Comparison of ENCODE assay signal across 28 mouse cellular contexts in the genomic region with DNA sequence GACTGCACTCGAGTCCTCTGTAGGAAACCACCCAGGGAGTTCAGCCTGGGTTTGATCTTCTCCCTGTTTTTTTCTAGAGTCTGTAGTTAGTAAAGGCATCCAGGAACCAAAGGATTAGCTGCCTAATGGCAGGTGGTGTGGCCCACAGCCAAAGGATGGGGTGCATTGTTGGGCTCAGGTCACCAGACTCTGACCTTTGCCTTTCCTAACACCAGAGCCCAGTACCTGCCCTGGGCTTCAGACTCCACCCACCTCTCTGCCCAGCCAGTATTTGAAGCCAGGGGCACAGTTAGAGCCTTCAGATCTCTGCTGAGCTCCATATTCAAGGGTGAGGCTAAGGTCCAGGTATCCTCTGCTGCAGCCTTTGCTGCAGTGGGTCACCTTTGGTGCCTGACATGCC. TPM values are rescaled to one million over a fixed set of nuclear protein-coding genes. Genes with fewer than 3 reads are reported as not detected.
DNase-seq lines count a peak whose midpoint lies in the region; ATAC-seq and TF ChIP-seq lines count a peak whose summit lies in the region.
"Had no signal": no experiment of that assay in that cellular context is flagged by ENCODE, and none has a peak within 500 bp of the region (broad histone marks: within the 10 kb centered on the region; RNA-seq: fewer than 3 reads in every experiment).

A gene (plus strand): TSS at position 301 of the 400 bp plus-strand sequence.

- peaks cover 7% of the 10 kb centered on the region; the same call in 1 of the 2 replicates for H3K9me3 ChIP-seq in heart, embryonic 12.5 days (replicated peaks)
- H3K9me3 ChIP-seq in liver, postnatal 0 days (ENCODE audit: low read length), result no peaks in the 10 kb centered on the region
- H3K9me3 ChIP-seq: embryonic facial prominence, embryonic 15.5 days had no signal

- TF ChIP-seq CTCF in liver, adult 2 months (IDR thresholded peaks at IDR 0.05; ENCODE audit: low read depth, low read length), result no peak
- TF ChIP-seq CTCF in liver, postnatal 0 days (IDR thresholded peaks at IDR 0.05; ENCODE audit: low read depth), result no peak

- TF ChIP-seq POLR2A in liver, adult 2 months (IDR thresholded peaks at IDR 0.05; ENCODE audit: extremely low read depth, insufficient read depth, low read length), result no peak

- no peaks in the 10 kb centered on the region for H3K4me1 ChIP-seq in heart, embryonic 12.5 days (replicated peaks)
- H3K4me1 ChIP-seq in liver, adult 2 months (ENCODE audit: control insufficient read depth, insufficient read depth, low read length), result no peaks in the 10 kb centered on the region
- H3K4me1 ChIP-seq in liver, postnatal 0 days (ENCODE audit: insufficient read depth), result no peaks in the 10 kb centered on the region
- H3K4me1 ChIP-seq: embryonic facial prominence, embryonic 13.5 days; embryonic facial prominence, embryonic 15.5 days; forebrain, embryonic 10.5 days; forebrain, embryonic 12.5 days had no signal

- ATAC-seq in heart, embryonic 12.5 days (ENCODE audit: insufficient number of reproducible peaks, low FRiP score), result 0 out of 2 replicates have a peak, but pooled peaks have one; percentile 9
- no peak for ATAC-seq in liver, postnatal 0 days
- ATAC-seq: forebrain, embryonic 14.5 days had no signal

- no peaks in the 10 kb centered on the region for H3K79me2 ChIP-seq in liver, adult 2 months (ENCODE audit: control insufficient read depth, insufficient read depth, low read length)

- H3K4me2 ChIP-seq in heart, embryonic 12.5 days, result no peak within 1 kb of the TSS
- no peak within 1 kb of the TSS for H3K4me2 ChIP-seq in liver, postnatal 0 days (ENCODE audit: low read depth, low read length)
- H3K4me2 ChIP-seq: embryonic facial prominence, embryonic 13.5 days; embryonic facial prominence, embryonic 15.5 days; forebrain, embryonic 12.5 days had no signal

- H3K4me3 ChIP-seq in heart, embryonic 12.5 days, result no peak within 1 kb of the TSS
- no peak within 1 kb of the TSS for H3K4me3 ChIP-seq in liver, adult 2 months (ENCODE audit: insufficient read depth, low read depth, low read length)
- H3K4me3 ChIP-seq in liver, postnatal 0 days (ENCODE audit: low read depth, low read length), result no peak within 1 kb of the TSS
- H3K4me3 ChIP-seq: embryonic facial prominence, embryonic 13.5 days; embryonic facial prominence, embryonic 15.5 days; erythroblast, embryonic 14.5 days; forebrain, embryonic 10.5 days; forebrain, embryonic 12.5 days had no signal

- WGBS in heart, embryonic 12.5 days, result 52% methylated on average over 1 of the region's 1 CpGs
- WGBS in liver, adult 2 months, result 58% methylated on average over 1 of the region's 1 CpGs
- WGBS in liver, postnatal 0 days (ENCODE audit: insufficient replicate concordance), result 53% methylated on average over 1 of the region's 1 CpGs

- H3K9ac ChIP-seq in heart, embryonic 12.5 days, result no peak within 1 kb of the TSS
- H3K9ac ChIP-seq in liver, adult 2 months (ENCODE audit: low read depth, low read length), result no peak within 1 kb of the TSS
- no peak within 1 kb of the TSS for H3K9ac ChIP-seq in liver, postnatal 0 days (replicated peaks)
- H3K9ac ChIP-seq: embryonic facial prominence, embryonic 13.5 days; embryonic facial prominence, embryonic 15.5 days; forebrain, embryonic 12.5 days had no signal

- no peaks in the 10 kb centered on the region for H3K27me3 ChIP-seq in heart, embryonic 12.5 days (replicated peaks)
- H3K27me3 ChIP-seq in liver, adult 2 months (ENCODE audit: control insufficient read depth, insufficient read depth, low read length), result no peaks in the 10 kb centered on the region
- H3K27me3 ChIP-seq in liver, postnatal 0 days (ENCODE audit: insufficient read depth, low read length), result no peaks in the 10 kb centered on the region
- H3K27me3 ChIP-seq: embryonic facial prominence, embryonic 13.5 days; embryonic facial prominence, embryonic 15.5 days; forebrain, embryonic 12.5 days had no signal

- H3K27ac ChIP-seq in heart, embryonic 12.5 days (ENCODE audit: poor library complexity, severe bottlenecking), result no peak within 1 kb of the TSS
- no peak within 1 kb of the TSS for H3K27ac ChIP-seq in liver, adult 2 months (replicated peaks; ENCODE audit: insufficient read depth, low read depth, low read length)
- H3K27ac ChIP-seq in liver, postnatal 0 days (ENCODE audit: low read depth), result no peak within 1 kb of the TSS
- H3K27ac ChIP-seq: embryonic facial prominence, embryonic 13.5 days; embryonic facial prominence, embryonic 15.5 days; forebrain, embryonic 10.5 days; forebrain, embryonic 12.5 days had no signal

- no peak for DNase-seq in heart, adult 8-10 months (ENCODE audit: low spot score)
- DNase-seq in kidney, adult 9 months, result peak; percentile 5
- DNase-seq in kidney, postnatal 4 days, result no peak
- DNase-seq in liver, adult 2 months (ENCODE audit: extremely low read depth, low read depth, low spot score), result peak; percentile 24
- no peak for DNase-seq in liver, postnatal 0 days
- DNase-seq: adrenal gland, adult 2 months; adrenal gland, postnatal 10 days; adrenal gland, postnatal 25 days; cerebellum, adult 11 months; cerebellum, adult 18-20 months; cerebellum, adult 8-10 months; cerebellum, adult 9-11 months; cerebellum, postnatal 14 days; cerebellum, postnatal 36 days; embryo, embryonic 11 days had no signal

- TF ChIP-seq EP300 in liver, postnatal 0 days (IDR thresholded peaks at IDR 0.05; ENCODE audit: low read depth), result no peak

- no peaks in the 10 kb centered on the region for H3K36me3 ChIP-seq in heart, embryonic 12.5 days
- H3K36me3 ChIP-seq in liver, adult 2 months (ENCODE audit: control insufficient read depth, insufficient read depth, low read length), result no peaks in the 10 kb centered on the region
- no peaks in the 10 kb centered on the region for H3K36me3 ChIP-seq in liver, postnatal 0 days (replicated peaks; ENCODE audit: insufficient read depth, low read length)
- H3K36me3 ChIP-seq: embryonic facial prominence, embryonic 13.5 days; embryonic facial prominence, embryonic 15.5 days; forebrain, embryonic 10.5 days; forebrain, embryonic 12.5 days had no signal

RNA-seq across cellular contexts. Expression of the gene that starts here (rescaled TPM):
- not detected in 2 replicates for polyA plus RNA-seq in heart, embryonic 12.5 days (2016; fragmentation: Nextera tagmentation; extraction: Ambion mirVana)
- not detected for total RNA-seq in heart, adult 8-10 months (2022)
- not detected in 2 replicates for total RNA-seq in liver, adult 2 months (2014; rRNA removed)
- not detected in 2 replicates for polyA plus RNA-seq in liver, adult 2 months (2012; rRNA removed)
- polyA plus RNA-seq in liver, postnatal 0 days (2015; fragmentation: Nextera tagmentation; extraction: Ambion mirVana), result not detected in 2 replicates
- total RNA-seq: adrenal gland, adult 2 months; adrenal gland, postnatal 10 days; adrenal gland, postnatal 25 days; adrenal gland, postnatal 4 days; common myeloid progenitor, adult 5-6 weeks; ES-E14; MEL had no signal
- polyA plus RNA-seq: adrenal gland, adult 2 months; brain, embryonic 14.5 days; embryonic facial prominence, embryonic 11.5 days; embryonic facial prominence, embryonic 13.5 days; embryonic facial prominence, embryonic 15.5 days; erythroblast, embryonic 14.5 days; forebrain, embryonic 10.5 days; forebrain, embryonic 12.5 days; forebrain, embryonic 14.5 days had no signal

Comparison
In these comparisons a context has a peak if more than half of its experiments do, and no peak if none do; other contexts are left out.
1. Peak in ATAC-seq in heart, embryonic 12.5 days; RNA of the gene not detected or under 1 TPM.
2. Peak in DNase-seq in liver, adult 2 months; RNA of the gene not detected or under 1 TPM.